Mouse (Mus musculus) CH12.LX (cell line): ENCODE results near the gene Trim17. TPM values are rescaled to one million over a fixed set of nuclear protein-coding genes. Genes with fewer than 3 reads are reported as not detected.
A peak's percentile ranks its signal among the peaks of the same experiment; 100 is the strongest.

ENCODE experiments used
- DNase-seq: peaks from one replicate; pipeline ENCODE4 v3.0.0-alpha.2; 2013; ENCODE audit errors: extremely low read depth
- H3K27ac ChIP-seq: 2 replicates; pipeline ENCODE4 v1.5.1; 2012; ENCODE audit warnings: low read depth, mild to moderate bottlenecking, control low read depth, moderate library complexity; ENCODE audit not compliant: insufficient read depth
- H3K27me3 ChIP-seq: replicated peaks from 2 replicates; pipeline ENCODE3; 2012; ENCODE audit warnings: inconsistent platforms
- H3K36me3 ChIP-seq, 2 experiments: replicated peaks in 1 of 2; 2 replicates each; pipeline versions ENCODE3 to v1.6.1; 2012; ENCODE audit warnings: inconsistent platforms in 1 of 2, low read length in 1 of 2, mild to moderate bottlenecking in 1 of 2, mixed read lengths in 1 of 2, moderate library complexity in 1 of 2; ENCODE audit not compliant: control insufficient read depth in 1 of 2, insufficient read depth in 1 of 2
- H3K4me1 ChIP-seq, 2 experiments: 2 replicates each; pipeline ENCODE4 v1.6.1; 2012; ENCODE audit warnings: inconsistent platforms in 1 of 2, moderate library complexity in 1 of 2; ENCODE audit not compliant: insufficient read depth in 2 of 2, control insufficient read depth in 1 of 2
- H3K4me2 ChIP-seq: 2 replicates; pipeline ENCODE4 v1.6.1; 2012; ENCODE audit warnings: low read depth, mild to moderate bottlenecking, control low read depth; ENCODE audit not compliant: poor library complexity, insufficient read depth, severe bottlenecking
- H3K4me3 ChIP-seq, 3 experiments: fragments of 150-350 bp in 1 of 3; sonication (generic) in 1 of 3; replicated peaks in 1 of 3; 2 replicates each; pipeline versions ENCODE3 to v1.5.1; 2011 to 2012; ENCODE audit warnings: low read depth in 2 of 3, low read length in 2 of 3, mild to moderate bottlenecking in 2 of 3, moderate library complexity in 2 of 3, control low read depth in 1 of 3, improper control_type of control experiment in 1 of 3, inconsistent platforms in 1 of 3, mixed read lengths in 1 of 3; ENCODE audit not compliant: poor library complexity in 1 of 3
- H3K79me2 ChIP-seq: replicated peaks from 2 replicates; pipeline ENCODE4 v1.6.1; 2012; ENCODE audit warnings: mild to moderate bottlenecking, moderate library complexity; ENCODE audit not compliant: control insufficient read depth, poor library complexity, insufficient read depth, severe bottlenecking; ENCODE audit errors: extremely low read depth
- H3K9ac ChIP-seq: 2 replicates; pipeline ENCODE4 v1.6.1; 2012; ENCODE audit warnings: low read depth, mild to moderate bottlenecking, control low read depth, moderate library complexity; ENCODE audit not compliant: insufficient read depth
- H3K9me3 ChIP-seq: replicated peaks from 2 replicates; pipeline ENCODE3; 2012; ENCODE audit warnings: low read length, inconsistent platforms, mixed read lengths
- BHLHE40 ChIP-seq: IDR thresholded peaks from 2 replicates; pipeline ENCODE4 v1.6.1; 2011; ENCODE audit warnings: mild to moderate bottlenecking, low read depth, low read length, improper control_type of control experiment
- CHD2 ChIP-seq: IDR thresholded peaks from 2 replicates; pipeline ENCODE4 v1.6.1; 2011; ENCODE audit warnings: low read length, improper control_type of control experiment
- CTCF ChIP-seq, 2 experiments: IDR thresholded peaks in 1 of 2; conservative IDR thresholded peaks in 1 of 2; 2 replicates each; pipeline ENCODE4 v1.5.1; 2011 to 2012; ENCODE audit warnings: low read depth in 2 of 2, low read length in 2 of 2, improper control_type of control experiment in 1 of 2, inconsistent platforms in 1 of 2, mild to moderate bottlenecking in 1 of 2, moderate library complexity in 1 of 2
- E2F4 ChIP-seq: IDR thresholded peaks from 2 replicates; pipeline ENCODE4 v1.6.1; 2011; ENCODE audit warnings: low read depth, low read length, improper control_type of control experiment; ENCODE audit not compliant: insufficient replicate concordance
- ELF1 ChIP-seq: IDR thresholded peaks from 2 replicates; pipeline ENCODE4 v1.6.1; 2014; ENCODE audit warnings: low read depth, mild to moderate bottlenecking, inconsistent platforms, low read length, improper control_type of control experiment
- ETS1 ChIP-seq: conservative IDR thresholded peaks from 2 replicates; pipeline ENCODE4 v1.6.1; 2012; ENCODE audit warnings: low read depth, mild to moderate bottlenecking, inconsistent platforms, low read length, improper control_type of control experiment, moderate library complexity
- HCFC1 ChIP-seq: IDR thresholded peaks from 2 replicates; pipeline ENCODE4 v1.6.1; 2012; ENCODE audit warnings: low read depth, mild to moderate bottlenecking, inconsistent platforms, low read length, improper control_type of control experiment
- IRF4 ChIP-seq: IDR thresholded peaks from 2 replicates; pipeline ENCODE4 v1.6.1; 2014; ENCODE audit warnings: low read depth, mild to moderate bottlenecking, inconsistent platforms, low read length, improper control_type of control experiment
- JUN ChIP-seq: IDR thresholded peaks from 2 replicates; pipeline ENCODE4 v1.6.1; 2011; ENCODE audit warnings: low read depth, mild to moderate bottlenecking, low read length, improper control_type of control experiment, moderate library complexity; ENCODE audit not compliant: insufficient read depth
- KAT2A ChIP-seq: IDR thresholded peaks from 2 replicates; pipeline ENCODE4 v1.6.1; 2012; ENCODE audit warnings: low read length, improper control_type of control experiment, inconsistent platforms; ENCODE audit not compliant: insufficient replicate concordance
- MAFK ChIP-seq: IDR thresholded peaks from 2 replicates; pipeline ENCODE4 v1.6.1; 2011; ENCODE audit warnings: low read length, improper control_type of control experiment; ENCODE audit not compliant: insufficient replicate concordance
- MAZ ChIP-seq: IDR thresholded peaks from 2 replicates; pipeline ENCODE4 v1.6.1; 2012; ENCODE audit warnings: low read depth, mild to moderate bottlenecking, inconsistent platforms, low read length, improper control_type of control experiment, moderate library complexity
- MEF2A ChIP-seq: IDR thresholded peaks from 2 replicates; pipeline ENCODE4 v1.6.1; 2014; ENCODE audit warnings: low read depth, mild to moderate bottlenecking, inconsistent platforms, low read length, improper control_type of control experiment, borderline replicate concordance
- NRF1 ChIP-seq: IDR thresholded peaks from 2 replicates; pipeline ENCODE4 v1.6.1; 2014; ENCODE audit warnings: low read depth, mild to moderate bottlenecking, inconsistent platforms, low read length, improper control_type of control experiment, moderate library complexity
- PAX5 ChIP-seq: IDR thresholded peaks from 2 replicates; pipeline ENCODE4 v1.6.1; 2012; ENCODE audit warnings: low read length, inconsistent platforms, mixed read lengths
- POLR2A ChIP-seq: IDR thresholded peaks from 2 replicates; pipeline ENCODE4 v1.6.1; 2011; ENCODE audit warnings: low read depth, mild to moderate bottlenecking, improper control_type of control experiment, low read length
- POLR2AphosphoS2 ChIP-seq: IDR thresholded peaks from 2 replicates; pipeline ENCODE4 v1.6.1; 2011; ENCODE audit warnings: low read depth, low read length, improper control_type of control experiment
- RAD21 ChIP-seq: IDR thresholded peaks from 2 replicates; pipeline ENCODE4 v1.6.1; 2011; ENCODE audit warnings: low read depth, mild to moderate bottlenecking, low read length, improper control_type of control experiment, moderate library complexity
- SMC3 ChIP-seq: IDR thresholded peaks from 2 replicates; pipeline ENCODE4 v1.6.1; 2011; ENCODE audit warnings: low read depth, low read length, improper control_type of control experiment
- TBP ChIP-seq: conservative IDR thresholded peaks from 2 replicates; pipeline ENCODE4 v1.6.1; 2011; ENCODE audit warnings: low read depth, low read length, improper control_type of control experiment
- TCF12 ChIP-seq: IDR thresholded peaks from 2 replicates; pipeline ENCODE4 v1.6.1; 2014; ENCODE audit warnings: low read depth, mild to moderate bottlenecking, inconsistent platforms, low read length, improper control_type of control experiment
- UBTF ChIP-seq: IDR thresholded peaks from 2 replicates; pipeline ENCODE4 v1.6.1; 2012; ENCODE audit warnings: low read depth, mild to moderate bottlenecking, inconsistent platforms, low read length, improper control_type of control experiment, moderate library complexity
- USF2 ChIP-seq: conservative IDR thresholded peaks from 2 replicates; pipeline ENCODE4 v1.6.1; 2011; ENCODE audit warnings: low read depth, low read length, improper control_type of control experiment
- ZC3H11A ChIP-seq: IDR thresholded peaks from 2 replicates; pipeline ENCODE4 v1.6.1; 2012; ENCODE audit warnings: low read depth, mild to moderate bottlenecking, inconsistent platforms, low read length, improper control_type of control experiment
- ZKSCAN1 ChIP-seq: IDR thresholded peaks from 2 replicates; pipeline ENCODE4 v1.6.1; 2012; ENCODE audit warnings: low read depth, inconsistent platforms, low read length, improper control_type of control experiment, borderline replicate concordance
- dilution Hi-C: fragments of 300-500 bp; cut with MboI; formaldehyde crosslinking; loops from 2 replicates; pipeline ENCODE4 v1.14.3; 2020; ENCODE audit warnings: low sequenced_read_pairs; ENCODE audit not compliant: extremely low pct_unique_long_range_greater_than_20kb, extremely low pct_ligation_motif_present
- in situ Hi-C: fragments of 300-500 bp; cut with MboI; formaldehyde crosslinking; loops from 3 replicates; pipeline ENCODE4 v1.14.3; 2019; ENCODE audit warnings: low sequenced_read_pairs, low pct_ligation_motif_present, low pct_unique_long_range_greater_than_20kb, mixed read lengths
- polyA plus RNA-seq: library from polyadenylated mRNA; unstranded; fragments of >175 nt; gene quantifications from 2 replicates; pipeline ENCODE4 v1.2.1, GENCODE M21; 2012; ENCODE audit warnings: low read depth; ENCODE audit not compliant: insufficient read length
- total RNA-seq, 2 experiments: library from RNA; depleted of rRNA; stranded (reverse); fragments of 300-350 nt in 1 of 2; fragments of >200 nt in 1 of 2; gene quantifications; 2 replicates each; pipeline ENCODE4 v1.2.3; 2012 to 2014

The Trim17 gene
- total and polyA plus RNA-seq, 3 experiments = 0.47 to 0.49 TPM; not detected in 1

- Histone ChIP-seq H3K36me3 (peaks cover 23 to 28% of the 10 kb centered on the region in 2 experiments), H3K9me3 (no peaks in the 10 kb centered on the region), H3K27ac (peak overlapping the region; percentile 64), H3K4me1 (peaks cover 0 to 6% of the 10 kb centered on the region in 2 experiments; a peak in 3 of 4 replicates), H3K4me3 (peak overlapping the region; percentile 42 to 57 (median 53)), H3K9ac (peak overlapping the region; percentile 26), H3K79me2 (no peaks in the 10 kb centered on the region), H3K27me3 (peaks cover 16% of the 10 kb centered on the region), H3K4me2 (peak overlapping the region; percentile 90)
- peak; percentile 78 for DNase-seq
- in situ Hi-C loops = no loop called here
- TF ChIP-seq POLR2A (peak; percentile 63; the same call in 1 of the 2 replicates), RAD21 (peak; percentile 63), TBP (peak; percentile 96), ETS1 (peak; percentile 62; the same call in 1 of the 2 replicates), HCFC1 (no peak), MAZ (no peak), ELF1 (peak; percentile 62; the same call in 1 of the 2 replicates), BHLHE40 (0 out of 2 replicates have a peak, but pooled peaks have one; percentile 5), TCF12 (peak; percentile 67), CHD2 (peak; percentile 77), MEF2A (0 out of 2 replicates have a peak, but pooled peaks have one; percentile 25), CTCF (conservative IDR thresholded peaks at IDR 0.05 in 1 of 2, IDR thresholded peaks at IDR 0.05 in 1 of 2; ENCODE audit: low read depth in 2 of 2, low read length in 2 of 2) (peak; percentile 85 to 94), SMC3 (peak; percentile 85), USF2 (no peak)
- dilution Hi-C loops = no loop called here
Measured at GRCm38 (mm10) chr11:58927790-58928651, 26.5 kb upstream of the Trim17 start.

- dilution Hi-C loops = no loop called here
- no peaks in the 10 kb centered on the region for H3K79me2 ChIP-seq
Measured at GRCm38 (mm10) chr11:58929055-58929454, 25.4 kb upstream of the Trim17 start.

More at GRCm38 (mm10) chr11:58929055-58929454, 25.4 kb upstream of the Trim17 start:
- H3K9ac ChIP-seq = no peak overlapping the region
- no peak overlapping the region for H3K4me2 ChIP-seq
- no peak overlapping the region for H3K27ac ChIP-seq
- no peak for DNase-seq
- no peaks in the 10 kb centered on the region for H3K9me3 ChIP-seq
- peaks cover 10% of the 10 kb centered on the region for H3K27me3 ChIP-seq
- TF ChIP-seq NRF1 (no peak), POLR2A (no peak), JUN (no peak), MAFK (no peak), ZC3H11A (no peak), E2F4 (no peak), USF2 (no peak), RAD21 (no peak), POLR2AphosphoS2 (no peak), PAX5 (no peak), UBTF (no peak), SMC3 (no peak), KAT2A (no peak), MAZ (no peak), IRF4 (no peak), ZKSCAN1 (no peak), CHD2 (no peak)
- TF ChIP-seq, all 38 proteins: peak for 0
- in situ Hi-C loops = no loop called here
- Histone ChIP-seq H3K4me1 (peaks cover 0 to 4% of the 10 kb centered on the region in 2 experiments; a peak in 2 of 4 replicates), H3K36me3 (peaks cover 33 to 38% of the 10 kb centered on the region in 2 experiments), H3K4me3 (no peak overlapping the region)
